Mouse (Mus musculus): ENCODE measurements at regions not wholly inside any gene's neighbourhood (a gene's known extent, or its start where the extent isn't known, plus 50 kb on each side); places are given as distances from the start of the nearest gene placed in this dataset.
"Not testable (repeated sequence)": the region's sequence is repeated elsewhere in the genome, so short reads cannot be mapped to it uniquely, and the experiment has no call there.

DNA sequence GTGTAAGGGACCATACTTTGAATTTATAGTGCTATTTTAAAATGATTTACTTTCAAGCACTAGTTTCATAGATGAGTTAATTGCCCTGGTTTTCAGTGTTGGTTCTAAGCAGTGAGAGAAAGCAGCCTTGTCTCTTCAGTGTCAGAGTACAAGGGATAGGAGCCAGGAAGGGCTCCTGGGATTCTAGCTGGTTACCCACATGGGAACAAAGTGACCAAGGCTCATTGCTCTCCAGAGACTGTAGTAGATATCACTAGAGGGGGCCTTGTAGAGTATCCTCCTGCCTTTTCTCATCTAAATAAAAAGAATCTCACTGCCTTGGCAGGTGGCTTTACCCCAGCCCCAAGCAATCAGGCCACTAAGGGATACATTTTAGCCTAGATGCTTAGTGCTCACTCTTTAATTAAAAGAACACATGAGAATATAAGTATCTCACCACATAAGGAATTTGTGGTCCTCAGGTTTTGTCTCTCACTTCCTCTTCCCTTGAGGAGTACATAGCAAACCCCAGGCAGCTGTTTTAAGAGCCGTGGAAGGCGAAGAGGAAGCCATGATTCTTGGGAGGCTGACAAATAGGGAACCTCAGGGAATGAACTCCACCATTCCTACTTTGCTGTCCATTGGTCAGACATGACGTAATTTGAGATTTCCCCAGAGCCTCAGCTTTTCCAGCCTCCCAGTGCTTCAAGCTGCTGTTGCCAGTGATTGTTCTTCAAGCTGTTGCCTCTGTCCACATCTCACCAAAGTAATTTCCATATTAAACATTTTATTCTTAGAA is 449.2 kb upstream of the Ube2e3 start:
- no peak for DNase-seq (ENCODE audit: low spot score in 2 of 2)

DNA sequence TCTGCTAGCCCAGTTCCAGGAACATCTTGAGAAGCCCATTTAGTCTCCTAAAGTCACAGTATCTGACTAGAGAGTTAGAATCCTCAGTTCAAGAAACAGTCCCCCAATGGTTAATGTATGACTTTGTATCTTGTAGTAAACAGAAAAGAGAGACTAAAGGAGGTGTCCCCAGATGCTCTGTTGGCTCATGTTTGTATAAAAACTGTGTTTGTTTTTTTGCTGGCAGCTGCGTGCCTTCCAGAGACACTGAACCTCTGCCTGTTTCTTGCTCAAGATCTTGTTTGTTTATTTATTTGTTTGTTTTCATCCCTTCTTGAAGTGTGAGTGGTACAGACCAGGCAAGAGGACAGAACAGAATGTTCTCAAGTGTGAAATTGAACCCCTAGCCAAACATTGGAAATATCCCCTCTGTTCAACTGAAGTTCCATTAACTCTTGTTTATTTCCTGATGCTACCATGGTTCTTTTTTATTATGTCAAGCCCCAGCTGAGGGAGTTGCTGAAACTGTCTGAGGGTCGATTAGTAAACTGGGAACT is 451.3 kb upstream of the Ube2e3 start:
- DNase-seq (ENCODE audit: low spot score in 2 of 2): no peak

DNA sequence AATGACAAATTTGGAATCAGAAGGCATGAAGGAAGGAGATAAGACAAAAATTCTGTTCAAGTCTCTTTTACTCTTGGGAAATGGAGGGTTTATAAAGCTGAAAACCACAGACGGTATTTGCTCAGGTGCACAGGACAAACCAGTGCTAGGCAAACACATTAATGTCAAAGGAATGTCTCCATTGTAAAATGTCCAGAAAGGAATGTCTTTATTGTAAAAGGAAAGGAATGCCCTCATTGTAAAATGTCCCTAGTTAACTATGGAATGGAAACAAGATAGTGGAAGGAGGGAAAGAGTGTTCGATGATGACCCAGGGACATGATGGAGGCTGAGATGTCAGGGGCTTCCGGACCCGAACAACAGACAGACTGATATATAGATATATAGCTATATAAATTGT is 454.9 kb upstream of the Ube2e3 start:
- DNase-seq (ENCODE audit: low spot score in 2 of 2): no peak

DNA sequence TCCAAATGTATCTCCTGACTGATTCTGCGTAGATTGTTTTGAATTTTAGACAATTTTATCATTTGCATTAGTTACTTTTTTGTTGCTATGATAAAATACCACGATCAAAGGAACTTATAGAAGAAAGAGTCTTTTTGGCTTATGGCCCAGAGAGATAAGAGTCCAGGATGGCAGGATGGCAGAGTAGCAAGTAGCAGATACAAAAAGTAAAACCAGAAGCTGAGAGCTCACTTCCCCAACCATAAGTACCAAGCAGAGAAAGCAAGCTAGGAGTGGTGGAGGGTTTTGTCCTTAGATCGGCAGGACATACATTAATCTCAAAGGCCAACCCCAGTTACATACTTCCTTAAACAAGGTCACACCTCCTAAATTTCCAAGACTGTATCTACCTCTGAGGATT is 457.7 kb upstream of the Cwc22 start:
- no peak for DNase-seq (ENCODE audit: low spot score in 2 of 2)

DNA sequence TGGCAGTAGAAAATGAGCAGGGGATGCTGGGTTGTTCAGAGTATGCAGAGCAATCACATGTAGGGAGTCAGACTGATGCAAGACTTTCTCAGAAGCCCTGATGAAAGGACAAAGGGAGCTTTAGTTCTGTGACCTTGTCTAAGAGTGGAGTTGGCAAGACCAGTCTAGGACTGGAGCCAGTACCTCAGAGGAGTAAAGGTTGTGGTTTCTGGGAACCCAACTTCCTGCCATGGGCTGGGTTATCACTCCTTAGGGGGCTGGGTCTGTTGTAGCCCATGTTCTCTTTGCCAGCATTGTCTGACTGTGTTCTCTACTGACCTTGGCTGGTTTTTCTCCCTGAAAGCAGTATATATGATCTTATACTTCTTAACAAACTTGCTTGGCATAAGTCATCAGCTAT is 453.1 kb upstream of the Cwc22 start:
- no peak for DNase-seq (ENCODE audit: low spot score in 2 of 2)

DNA sequence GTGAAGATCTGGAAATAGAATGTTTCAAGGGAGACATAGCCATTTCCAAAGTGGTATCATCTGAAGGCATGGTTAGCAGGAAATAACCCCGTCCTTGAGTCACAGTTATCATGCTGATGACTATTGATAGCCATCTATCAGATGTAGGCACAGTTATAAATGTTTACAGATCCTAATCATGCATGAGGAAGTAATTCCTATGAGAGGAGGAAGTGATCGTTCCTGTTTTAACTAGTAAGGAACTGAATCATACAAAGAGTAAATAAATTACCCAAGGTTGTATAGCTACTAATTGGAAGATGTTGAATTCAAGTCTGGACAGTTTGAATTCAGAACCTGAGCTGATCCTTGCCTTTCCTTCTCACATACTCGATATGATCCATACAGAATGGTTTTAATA is 450.7 kb upstream of the Cwc22 start:
- no peak for DNase-seq (ENCODE audit: low spot score in 2 of 2)

DNA sequence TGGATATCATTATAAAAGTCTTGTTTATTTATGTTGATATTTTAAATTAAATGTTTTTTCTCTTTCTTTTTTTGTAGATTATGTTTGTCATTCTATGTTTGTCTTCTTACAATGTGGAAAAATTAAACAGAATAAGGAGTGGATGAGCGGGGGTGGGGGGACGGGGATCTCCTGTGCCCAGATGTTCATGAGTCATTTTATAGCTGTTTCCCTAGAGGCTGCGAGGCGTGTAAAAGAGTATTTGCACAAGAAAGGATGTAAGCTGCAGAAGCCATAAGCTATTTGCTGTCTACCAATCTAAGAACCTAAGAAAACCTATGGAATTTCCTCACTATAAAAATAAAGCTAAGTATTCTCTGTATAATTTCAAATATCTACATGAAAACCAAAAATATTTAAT is 446.9 kb upstream of the Cwc22 start:
- DNase-seq (ENCODE audit: low spot score in 2 of 2): no peak

DNA sequence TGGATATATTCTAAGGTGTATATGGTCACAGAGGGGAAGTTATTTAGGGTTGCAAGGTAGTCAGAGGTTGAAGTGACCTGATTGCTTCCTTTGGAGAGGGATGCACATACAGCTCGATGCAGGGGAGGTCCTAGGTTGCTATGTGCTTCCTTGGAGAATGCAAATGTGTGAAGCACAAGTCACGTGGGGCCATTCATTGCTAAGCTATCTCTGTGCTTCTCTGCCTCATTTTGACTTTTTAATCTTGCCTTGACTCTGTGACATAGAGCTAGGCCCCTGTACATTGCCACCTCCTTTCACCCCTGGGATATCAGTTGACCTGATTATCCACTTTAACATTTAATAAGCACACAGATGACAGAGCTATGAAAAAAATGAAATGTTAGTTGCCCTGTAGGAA is 446.2 kb upstream of the Cwc22 start:
- DNase-seq (ENCODE audit: low spot score in 2 of 2): no peak

DNA sequence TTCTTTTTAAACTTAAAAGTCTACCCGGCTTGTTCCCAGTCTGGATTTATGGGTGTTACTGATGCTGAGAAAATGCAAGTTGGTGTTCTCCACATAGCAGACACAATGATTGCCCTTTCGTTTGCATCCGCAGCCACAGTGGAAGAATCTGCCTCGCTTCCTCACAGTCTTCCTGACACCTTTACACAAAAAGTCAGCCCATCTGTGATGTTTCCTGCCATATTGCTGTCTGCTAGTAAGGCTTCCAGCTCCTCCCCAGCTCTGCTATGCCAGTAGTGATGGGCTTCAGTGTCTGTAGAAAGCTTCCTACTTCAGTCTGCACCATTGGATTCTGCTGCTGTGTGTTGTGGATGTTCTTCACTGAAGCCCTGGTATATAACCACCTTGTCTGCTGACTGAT is 441.8 kb upstream of the Cwc22 start:
- no peak for DNase-seq (ENCODE audit: low spot score in 2 of 2)

DNA sequence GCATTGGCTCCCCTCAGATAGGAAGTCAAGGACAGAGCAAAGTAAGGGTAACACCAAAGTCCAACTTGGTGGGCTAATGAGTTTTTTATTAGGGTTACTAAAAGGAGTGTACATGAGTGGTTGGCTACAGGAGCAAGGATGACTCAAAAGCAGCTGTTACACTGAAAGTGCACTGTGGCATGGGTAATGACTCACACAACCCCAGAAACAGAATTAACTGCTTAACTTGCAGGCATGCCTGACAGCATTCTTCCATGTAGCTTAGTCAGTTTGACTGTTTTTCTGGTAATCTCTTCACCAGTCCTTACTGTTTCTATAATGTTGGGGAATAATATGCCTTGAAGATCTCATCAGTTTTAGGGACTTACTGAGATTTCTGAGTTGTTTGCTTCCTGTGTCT is 435.1 kb upstream of the Cwc22 start:
- DNase-seq (ENCODE audit: low spot score in 2 of 2): no peak

DNA sequence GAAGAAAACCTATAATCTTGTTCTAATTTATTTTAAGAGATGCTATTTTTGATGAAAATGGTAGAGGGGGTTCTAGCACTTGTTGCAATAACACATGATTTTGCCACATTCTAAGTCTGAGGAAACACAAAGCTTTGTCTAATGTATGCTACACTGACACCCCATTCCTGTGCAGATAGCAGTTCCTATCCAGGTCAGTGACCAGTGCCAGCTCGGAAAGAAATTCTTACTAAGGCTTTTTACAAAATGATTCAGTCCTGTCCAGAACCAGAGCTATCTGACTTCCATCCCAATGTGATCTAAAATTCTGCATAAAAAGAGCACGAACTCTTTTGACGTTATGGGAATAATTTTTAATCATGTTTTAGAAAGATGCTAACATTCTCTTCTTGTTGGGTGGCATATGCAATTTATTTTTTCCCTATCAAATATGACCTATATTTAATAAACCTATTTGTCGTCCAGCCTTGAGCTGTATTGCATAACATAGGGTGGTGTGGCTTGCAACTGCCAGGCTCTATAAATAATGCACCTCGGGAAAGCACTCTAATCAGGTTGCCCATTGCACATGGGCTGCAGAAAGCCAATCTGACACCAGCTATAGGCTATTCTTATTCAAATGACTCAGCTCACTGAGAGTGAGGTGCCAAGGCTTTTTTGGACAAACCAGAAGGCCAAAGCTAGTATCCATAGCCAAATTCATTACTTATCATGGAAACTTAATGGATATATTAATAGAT is 385.7 kb upstream of the Cwc22 start:
- DNase-seq (ENCODE audit: low spot score in 2 of 2): no peak

DNA sequence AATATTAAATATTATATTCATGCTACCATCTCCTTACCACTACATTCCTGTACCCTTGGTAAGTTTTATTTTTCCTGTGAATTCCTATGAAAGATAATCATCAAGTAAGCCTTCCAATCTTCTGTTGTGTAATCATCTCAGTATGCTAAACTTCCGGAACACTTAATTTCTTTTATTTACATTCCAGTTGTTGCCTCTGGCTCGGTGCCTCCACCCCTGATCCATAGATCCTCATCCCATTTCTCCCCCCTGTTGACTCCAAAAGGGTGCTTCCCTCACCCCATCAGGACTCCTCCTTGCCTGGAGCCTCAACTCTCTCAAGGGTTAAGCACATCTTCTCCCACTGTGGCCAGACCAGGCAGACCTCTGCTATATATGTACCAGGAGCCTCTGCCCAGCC is 379.9 kb upstream of the Cwc22 start:
- no peak for DNase-seq (ENCODE audit: low spot score in 2 of 2)

DNA sequence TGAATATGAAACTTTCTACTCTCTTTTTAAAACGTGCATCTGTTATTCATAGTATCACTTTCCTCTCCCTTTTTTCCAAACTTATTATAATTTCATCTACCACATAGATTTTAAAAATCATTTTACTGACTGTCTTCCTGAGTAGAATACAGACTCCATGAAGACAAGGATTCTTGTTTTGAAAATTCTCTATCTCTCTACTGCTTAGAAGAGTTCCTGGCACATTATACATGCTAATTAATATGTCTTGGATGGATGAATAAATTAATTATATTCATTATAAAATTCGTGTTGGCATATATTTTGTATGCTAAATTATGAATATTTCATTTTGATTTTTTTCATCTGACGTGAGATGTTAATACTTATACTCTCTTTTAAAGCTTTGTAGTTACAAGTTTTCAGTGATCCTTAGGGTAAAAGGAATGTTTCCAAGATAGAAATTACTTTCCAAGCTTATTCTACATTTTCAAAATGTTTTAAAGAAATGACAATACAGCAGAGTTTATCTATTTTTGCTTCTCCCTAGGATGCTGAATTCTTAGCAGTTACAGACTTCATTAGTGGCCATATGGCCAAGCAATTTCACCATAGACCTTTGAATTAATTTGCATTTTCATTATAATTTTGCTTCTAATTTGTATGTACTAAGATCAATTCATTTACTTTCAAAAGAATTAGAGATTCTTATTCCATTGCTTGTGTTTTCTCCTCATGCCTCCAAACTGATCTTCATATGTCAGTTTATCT is 376.2 kb upstream of the Cwc22 start:
- DNase-seq (ENCODE audit: low spot score in 2 of 2): no peak

DNA sequence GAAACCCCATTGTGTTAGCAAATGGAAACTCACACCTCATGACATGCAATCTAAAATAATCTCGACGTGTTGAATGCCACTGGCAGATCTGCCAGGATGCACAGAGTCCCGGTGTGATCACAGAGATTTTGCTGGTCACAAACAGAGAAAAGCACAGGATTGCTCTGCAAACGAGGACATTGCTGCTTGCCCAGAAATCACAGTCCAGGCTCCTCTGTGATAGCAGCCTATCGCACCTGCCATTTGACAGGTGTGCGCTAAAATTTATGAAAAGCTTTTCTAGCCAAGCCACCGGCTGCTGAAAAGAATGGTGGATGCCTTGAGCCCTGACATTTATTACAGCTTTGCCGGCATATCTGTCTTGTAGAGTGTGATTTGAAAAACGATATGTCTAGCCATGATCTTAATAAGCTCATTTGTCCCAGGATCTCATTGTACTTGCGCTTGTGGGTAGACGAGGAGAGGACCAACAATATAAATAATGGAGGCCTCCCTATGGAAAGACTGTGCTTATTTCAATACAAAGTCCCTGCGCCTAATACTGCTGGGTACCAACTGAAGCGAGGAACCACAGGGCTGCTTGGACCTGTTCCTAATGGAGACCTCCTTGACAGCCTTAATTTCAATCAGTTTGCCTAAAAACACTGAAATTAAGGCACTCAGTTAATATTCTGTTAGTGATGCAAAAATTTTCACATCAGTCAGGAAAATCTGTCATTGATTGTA is 365.8 kb upstream of the Cwc22 start:
- DNase-seq (ENCODE audit: low spot score in 2 of 2): no peak

DNA sequence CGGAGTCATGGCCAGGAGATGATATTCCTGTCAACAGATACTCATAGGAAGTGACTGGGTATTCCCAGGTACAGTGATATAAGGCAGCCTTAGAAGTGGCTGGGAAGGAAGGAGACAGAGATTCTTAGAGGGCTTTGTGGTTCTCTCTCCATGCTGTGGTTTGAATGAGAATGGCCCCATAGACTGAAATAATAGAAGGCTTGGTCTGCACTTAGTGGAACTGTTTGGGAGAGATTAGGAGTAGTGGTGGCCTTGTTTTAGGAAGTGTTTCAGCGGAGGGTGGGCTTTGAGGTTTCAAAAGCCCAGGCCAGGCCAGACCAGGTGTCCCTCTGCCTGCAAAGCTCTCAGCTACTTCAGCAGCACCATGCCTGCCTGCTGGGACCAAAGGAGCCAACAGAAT is 363.2 kb upstream of the Cwc22 start:
- no peak for DNase-seq (ENCODE audit: low spot score in 2 of 2)

DNA sequence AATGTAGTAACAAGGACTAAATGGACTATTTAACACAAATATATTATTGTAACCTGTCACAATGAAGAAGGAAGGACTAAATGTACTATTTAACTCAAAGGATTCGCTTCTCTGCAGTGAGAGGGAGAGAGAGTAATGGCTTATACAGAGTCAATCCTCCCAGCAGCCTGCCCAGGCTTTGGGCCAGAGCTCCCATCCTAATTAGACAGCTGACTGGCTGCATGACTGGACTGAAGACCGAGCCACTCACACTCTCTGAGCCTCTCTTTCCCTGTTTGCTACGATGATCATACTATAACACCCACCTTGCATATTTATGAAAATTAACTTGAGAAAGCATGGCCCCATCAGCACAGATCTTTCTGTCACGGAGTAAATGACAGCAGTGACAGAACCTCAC is 360.7 kb upstream of the Cwc22 start:
- DNase-seq (ENCODE audit: low spot score in 2 of 2): no peak

DNA sequence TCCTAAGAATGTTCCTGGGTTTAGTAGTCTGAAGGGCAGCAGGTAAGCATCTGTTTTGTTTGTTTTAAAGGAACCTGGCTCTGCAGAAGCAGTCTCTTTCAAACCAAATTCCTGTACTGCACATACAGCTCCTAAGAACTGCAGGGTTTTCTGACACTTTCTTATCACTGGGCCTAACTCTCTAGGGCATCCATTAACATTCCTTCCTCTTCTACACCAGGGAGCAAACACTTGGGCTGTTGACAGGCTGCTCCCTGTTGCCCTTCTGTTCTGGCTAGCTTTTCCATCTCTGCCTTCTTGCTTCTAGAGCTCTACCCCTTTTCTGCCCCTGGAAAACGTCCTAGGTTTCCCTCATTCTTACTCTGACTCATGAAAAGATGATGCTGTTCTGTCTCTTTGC is 345.5 kb upstream of the Cwc22 start:
- no peak for DNase-seq (ENCODE audit: low spot score in 2 of 2)

DNA sequence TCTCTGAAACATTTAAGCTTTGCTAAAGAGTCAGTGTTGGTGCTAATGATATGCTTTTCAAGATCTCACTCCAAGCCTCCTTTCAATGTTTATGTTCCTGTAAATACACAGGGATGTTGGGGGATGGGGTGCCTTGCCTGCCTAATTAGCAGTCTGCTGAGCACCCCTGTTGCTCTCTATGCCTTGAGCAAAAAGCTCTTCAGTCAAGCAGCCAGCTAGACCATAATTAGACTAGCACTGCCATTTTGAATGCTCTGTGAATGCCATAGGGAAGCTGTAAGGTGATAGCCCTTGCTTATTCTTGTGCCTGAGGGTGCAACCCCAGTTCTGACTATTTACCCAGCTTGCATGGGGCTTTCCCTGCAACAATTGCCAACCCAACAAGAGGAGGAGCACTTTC is 338.6 kb upstream of the Cwc22 start:
- no peak for DNase-seq (ENCODE audit: low spot score in 2 of 2)

DNA sequence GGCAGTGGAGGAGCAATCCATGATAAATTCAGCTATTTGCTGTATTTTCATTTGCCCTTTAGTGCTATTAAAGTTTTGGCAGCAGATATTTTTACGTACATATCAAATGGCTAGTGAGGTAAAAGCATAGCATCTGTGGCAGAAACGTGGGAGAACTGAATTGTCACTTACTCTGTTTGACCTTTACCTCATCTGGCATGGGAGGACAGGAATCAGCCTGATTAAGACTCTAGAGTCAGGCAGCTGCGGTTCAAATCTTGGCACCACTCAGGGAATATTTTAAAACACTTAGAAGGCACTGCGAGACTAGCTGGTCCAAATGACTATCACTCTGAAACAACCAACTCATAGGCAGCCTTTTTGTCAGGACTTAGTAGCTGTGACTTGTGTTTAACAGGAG is 337.4 kb upstream of the Cwc22 start:
- DNase-seq (ENCODE audit: low spot score in 2 of 2): no peak

DNA sequence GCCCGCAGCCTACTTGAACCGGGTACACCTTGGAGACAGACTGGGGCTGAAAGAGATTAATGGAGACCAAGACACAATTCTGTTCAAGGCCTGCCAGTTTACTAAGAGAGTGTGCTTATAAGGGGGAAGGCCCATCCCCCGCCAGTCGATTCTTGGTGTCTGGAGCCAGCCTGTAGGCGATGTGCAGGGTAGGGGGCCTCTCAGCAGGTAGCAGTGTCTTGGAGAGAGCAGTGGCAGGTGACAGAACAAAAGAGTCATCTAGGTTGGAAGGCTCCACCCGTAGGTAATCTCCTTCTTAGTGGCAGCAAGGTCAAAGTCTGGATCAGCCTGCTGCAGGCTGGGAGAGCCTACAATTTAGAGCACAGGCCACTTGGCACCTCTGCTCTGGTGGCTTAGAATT is 335.7 kb upstream of the Cwc22 start:
- DNase-seq (ENCODE audit: low spot score in 2 of 2): not testable (repeated sequence)

DNA sequence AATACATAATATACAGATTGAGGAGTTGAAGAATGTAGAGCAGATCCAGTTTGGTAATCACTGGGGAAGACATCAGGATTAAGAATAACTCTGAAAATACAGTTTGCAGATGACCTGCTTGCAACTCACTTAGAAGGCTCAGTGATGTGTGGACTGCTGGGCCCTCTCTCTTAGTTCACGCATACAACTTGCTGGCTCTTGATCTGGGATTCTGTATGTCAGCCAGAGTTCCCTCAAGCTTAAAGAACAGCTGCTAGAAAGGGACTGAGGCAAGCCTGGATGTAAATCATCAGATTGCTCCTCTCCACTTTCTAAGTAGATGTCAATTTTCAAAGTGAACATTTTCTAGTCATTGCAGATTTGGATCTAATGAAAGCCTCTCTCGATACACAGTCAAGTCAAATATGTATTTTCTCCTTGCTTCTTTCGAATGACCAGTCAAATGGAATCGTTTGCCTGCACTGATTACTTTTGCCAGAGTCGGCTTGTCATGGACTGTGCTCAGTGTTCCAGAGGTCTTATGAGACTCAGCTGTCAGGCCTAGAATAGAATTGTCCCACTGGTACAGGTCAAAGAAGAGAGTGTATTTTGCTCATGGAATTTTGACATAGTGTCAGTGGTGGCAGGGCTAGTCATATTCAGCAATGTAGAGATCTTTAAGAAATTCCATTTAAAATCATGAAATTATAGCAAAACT is 334.2 kb upstream of the Cwc22 start:
- no peak for DNase-seq (ENCODE audit: low spot score in 2 of 2)
